Mouse (Mus musculus) adrenal gland, postnatal 14 days (tissue): ENCODE measurements around the gene Rab8b. TPM values are rescaled to one million over a fixed set of nuclear protein-coding genes. Genes with fewer than 3 reads are reported as not detected.
A peak's percentile ranks its signal among the peaks of the same experiment; 100 is the strongest.
"Not testable (repeated sequence)": the region's sequence is repeated elsewhere in the genome, so short reads cannot be mapped to it uniquely, and the experiment has no call there.

Experiments
- DNase-seq: peaks from one replicate; pipeline ENCODE4 v3.0.0; 2021; ENCODE audit warnings: mixed read lengths
- total RNA-seq: library from RNA; stranded (reverse); gene quantifications from 2 replicates; pipeline ENCODE4 v1.2.3, GENCODE M21; 2021

The Rab8b gene
- total RNA-seq, 1 experiment from 2014 or later = 19.1 TPM

GRCm38 (mm10) chr9:66886818-66887217, 32.7 kb downstream of the Rab8b start:
- DNase-seq = no peak

GRCm38 (mm10) chr9:66886366-66886765, 33.1 kb downstream of the Rab8b start:
- DNase-seq = no peak

- DNase-seq = no peak
Measured at GRCm38 (mm10) chr9:66884609-66885008, 34.9 kb downstream of the Rab8b start.

GRCm38 (mm10) chr9:66883500-66883899, 36.0 kb downstream of the Rab8b start:
- no peak for DNase-seq

- DNase-seq = peak; percentile 50
Measured at GRCm38 (mm10) chr9:66882406-66882821, 37.1 kb downstream of the Rab8b start.

GRCm38 (mm10) chr9:66881858-66882257, 37.6 kb downstream of the Rab8b start:
- DNase-seq = no peak

- DNase-seq = no peak
Measured at GRCm38 (mm10) chr9:66880752-66881151, 38.7 kb downstream of the Rab8b start.

- no peak for DNase-seq
Measured at GRCm38 (mm10) chr9:66879486-66879885, 40.0 kb downstream of the Rab8b start.

- no peak for DNase-seq
Measured at GRCm38 (mm10) chr9:66878899-66879298, 40.6 kb downstream of the Rab8b start.

GRCm38 (mm10) chr9:66876577-66876976, 42.9 kb downstream of the Rab8b start:
- no peak for DNase-seq

GRCm38 (mm10) chr9:66874297-66874696, 45.2 kb downstream of the Rab8b start:
- DNase-seq = no peak

GRCm38 (mm10) chr9:66873531-66873930, 46.0 kb downstream of the Rab8b start:
- DNase-seq = no peak

GRCm38 (mm10) chr9:66873009-66873408, 46.5 kb downstream of the Rab8b start:
- not testable (repeated sequence) for DNase-seq

- DNase-seq = peak; percentile 85
Measured at GRCm38 (mm10) chr9:66872015-66872727, 47.3 kb downstream of the Rab8b start.

GRCm38 (mm10) chr9:66864708-66865107, 54.8 kb downstream of the Rab8b start:
- no peak for DNase-seq

GRCm38 (mm10) chr9:66863456-66863855, 56.0 kb downstream of the Rab8b start:
- DNase-seq = no peak

GRCm38 (mm10) chr9:66862202-66862601, 57.3 kb downstream of the Rab8b start:
- DNase-seq = no peak

- no peak for DNase-seq
Measured at GRCm38 (mm10) chr9:66861104-66861767, 58.3 kb downstream of the Rab8b start.

- DNase-seq = peak; percentile 35
Measured at GRCm38 (mm10) chr9:66859523-66859922, 60.0 kb downstream of the Rab8b start.

GRCm38 (mm10) chr9:66855865-66856264, 63.6 kb downstream of the Rab8b start:
- no peak for DNase-seq

GRCm38 (mm10) chr9:66852592-66852991, 66.9 kb downstream of the Rab8b start:
- no peak for DNase-seq

- DNase-seq = no peak
Measured at GRCm38 (mm10) chr9:66850966-66851365, 68.5 kb downstream of the Rab8b start.

GRCm38 (mm10) chr9:66846822-66847221, 72.7 kb downstream of the Rab8b start:
- DNase-seq = no peak

GRCm38 (mm10) chr9:66835097-66835480, 84.4 kb downstream of the Rab8b start:
- peak; percentile 74 for DNase-seq
